Mouse (Mus musculus): Measurements from ENCODE around the gene Mt2.

The Mt2 gene

DNA sequence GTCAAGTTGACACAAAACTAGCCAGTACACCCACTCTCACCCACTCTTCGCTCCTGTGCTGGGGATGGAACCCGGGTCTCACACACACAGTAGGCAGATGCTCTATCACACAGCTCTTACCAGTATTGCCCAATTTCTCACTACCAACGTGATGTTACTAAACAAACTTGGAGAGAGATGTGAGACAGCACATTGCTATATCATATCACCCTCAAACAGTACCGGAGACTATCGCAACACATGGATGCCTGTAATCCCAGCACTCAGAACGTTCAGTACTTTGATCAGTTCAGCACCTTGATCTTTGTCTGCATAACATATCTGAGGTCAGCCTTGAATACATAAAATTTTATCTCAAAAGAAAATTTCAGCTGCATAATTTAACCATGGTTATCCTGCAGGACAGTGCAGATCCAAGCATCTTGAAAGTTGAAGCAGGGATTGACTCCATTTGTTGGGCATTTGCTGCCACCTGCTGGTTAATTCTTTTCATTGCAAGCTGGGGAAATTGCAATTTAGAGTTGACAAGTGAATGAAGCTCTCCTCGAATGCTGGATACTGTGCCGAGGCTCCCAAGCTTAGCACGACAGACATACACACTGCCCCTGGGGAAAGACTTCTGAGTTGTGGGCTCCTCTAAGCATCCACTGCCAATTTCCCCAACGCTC, 26.9 kb downstream of the Mt2 start:
- peak; percentile 53 for DNase-seq (ENCODE audit: low read depth, low spot score)

DNA sequence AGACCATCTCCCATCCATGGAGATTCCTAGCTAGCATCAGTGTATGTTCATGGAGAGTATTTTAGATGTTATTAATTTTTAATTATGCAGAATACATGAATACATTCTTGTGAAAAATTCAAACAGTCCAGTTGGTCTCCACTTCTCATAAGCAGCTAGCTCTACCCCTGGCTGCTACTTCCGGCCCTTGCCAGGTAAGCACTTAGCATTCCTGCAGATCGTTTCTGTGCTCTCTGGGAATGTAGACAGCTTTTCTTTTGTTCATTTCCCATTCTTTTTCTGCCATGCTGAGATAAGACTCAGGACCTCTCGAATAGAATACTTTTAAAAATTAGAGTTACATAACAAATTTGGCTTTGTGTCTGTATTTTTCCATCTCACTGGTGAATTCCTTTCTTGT, 31.6 kb downstream of the Mt2 start:
- DNase-seq (ENCODE audit: low read depth, low spot score) = no peak

DNA sequence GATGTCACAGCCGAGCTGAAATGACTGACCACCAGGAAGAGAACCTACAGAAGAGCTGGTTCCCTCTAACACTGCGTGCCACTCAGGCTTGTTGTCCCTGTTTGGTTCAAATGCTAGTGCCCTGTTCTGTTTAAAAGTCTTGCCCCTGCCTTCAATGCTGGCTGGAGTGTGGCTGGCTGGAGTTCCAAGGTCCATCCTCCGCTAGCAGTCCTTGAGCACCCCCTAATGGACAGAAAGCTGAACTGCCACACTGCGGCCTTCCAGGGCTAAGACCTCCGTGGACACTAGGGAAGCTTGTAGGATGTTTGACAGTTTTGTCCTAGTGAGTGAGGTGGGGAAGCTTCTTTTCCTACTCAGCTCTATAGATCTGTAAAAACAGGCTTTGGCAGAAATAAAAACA, 33.3 kb downstream of the Mt2 start:
- peak; percentile 54 for DNase-seq (ENCODE audit: low read depth, low spot score)

DNA sequence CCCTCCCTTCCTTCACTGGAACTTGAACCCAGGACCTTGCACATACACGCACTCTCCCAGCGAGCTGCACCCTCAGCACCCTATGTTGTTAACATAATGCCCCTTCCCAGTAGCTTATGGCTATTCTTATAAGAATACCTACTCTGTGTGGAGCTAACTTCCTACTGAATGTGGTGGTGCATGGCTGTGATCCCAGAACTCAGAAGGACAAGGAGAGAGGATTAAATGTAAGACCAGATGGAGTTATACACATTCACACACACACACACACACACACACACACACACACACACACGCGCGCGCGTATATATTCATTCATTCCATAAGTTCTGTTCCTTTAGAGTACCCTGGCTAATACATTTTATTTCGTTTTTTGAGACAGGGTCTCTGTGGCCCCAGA, 33.8 kb downstream of the Mt2 start:
- no peak for DNase-seq (ENCODE audit: low read depth, low spot score)

DNA sequence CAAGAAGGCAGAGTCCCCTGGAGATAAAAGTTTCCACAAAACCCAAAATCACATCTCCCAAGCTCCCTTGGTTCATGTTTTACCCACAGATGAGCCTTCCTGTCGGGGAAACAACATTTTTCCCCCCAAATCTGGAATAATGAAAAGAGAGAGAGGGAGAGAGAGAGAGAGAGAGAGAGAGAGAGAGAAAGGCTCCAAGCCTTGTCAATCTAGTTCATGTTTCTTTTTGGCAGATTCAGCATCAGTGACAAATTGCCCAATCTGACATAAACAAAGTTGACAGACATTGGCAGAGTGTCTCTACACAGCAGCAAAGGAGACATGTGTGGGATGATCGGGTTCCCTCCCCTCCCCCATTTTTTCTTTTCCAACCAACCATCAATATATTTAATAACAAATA, 35.0 kb downstream of the Mt2 start:
- DNase-seq (ENCODE audit: low read depth, low spot score) = no peak

DNA sequence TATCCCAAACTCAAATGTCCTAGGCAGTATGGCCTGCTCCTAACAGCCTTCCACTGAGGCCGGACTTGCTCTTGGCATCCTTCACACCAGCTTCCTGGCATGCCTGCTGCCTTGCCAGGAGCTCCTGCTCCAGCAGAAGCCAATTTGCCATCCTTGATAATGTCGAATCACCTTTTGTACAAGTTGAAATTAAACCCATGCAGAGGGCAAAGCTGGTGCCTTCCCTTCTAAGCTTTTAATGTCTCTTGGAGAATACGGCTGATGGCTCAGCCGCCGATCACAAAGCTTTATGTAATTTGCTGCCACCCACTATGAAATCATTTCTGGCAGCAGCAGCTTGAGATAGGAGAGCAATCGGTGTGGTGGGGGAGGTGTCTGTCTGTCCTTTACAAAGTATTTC, 37.2 kb downstream of the Mt2 start:
- DNase-seq (ENCODE audit: low read depth, low spot score) = no peak

DNA sequence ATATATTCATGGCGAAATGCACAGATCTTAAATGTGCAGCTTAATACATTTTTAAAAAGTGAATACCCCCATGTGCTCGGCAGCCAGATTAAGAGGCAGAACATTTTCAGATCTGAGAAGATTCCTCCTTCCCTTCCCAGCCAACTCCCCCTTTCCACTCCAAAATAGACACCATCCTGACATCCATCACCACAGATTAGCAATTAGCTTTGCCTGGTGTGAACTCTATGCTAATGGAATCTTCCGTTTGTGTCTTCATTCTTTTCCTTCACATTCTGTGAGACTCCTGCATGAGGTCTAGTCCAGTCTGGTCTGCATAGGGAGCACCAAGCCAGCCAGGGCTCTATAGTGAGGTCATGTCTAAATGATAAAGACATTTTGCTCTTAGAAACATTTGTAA, 37.8 kb downstream of the Mt2 start:
- DNase-seq (ENCODE audit: low read depth, low spot score) = no peak

DNA sequence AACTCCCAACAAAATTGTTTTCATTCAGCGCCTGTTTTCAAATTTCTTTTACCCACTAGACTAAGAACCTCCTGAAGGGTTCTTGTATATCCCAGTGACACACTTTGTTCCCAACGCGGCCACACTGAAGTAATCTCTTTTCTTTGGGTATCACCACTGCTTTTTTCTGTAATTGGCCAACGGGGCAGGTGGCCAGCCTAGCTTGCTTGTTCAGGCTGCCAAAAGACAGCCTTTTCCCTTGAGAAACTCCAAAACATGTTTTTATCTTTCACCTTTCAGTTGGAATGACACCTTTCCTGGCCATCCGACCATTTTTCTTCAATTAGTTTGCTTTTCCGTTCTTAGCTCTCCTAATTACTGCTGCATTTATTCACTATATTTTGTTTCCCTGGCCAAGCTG, 41.4 kb downstream of the Mt2 start:
- DNase-seq (ENCODE audit: low read depth, low spot score) = no peak

DNA sequence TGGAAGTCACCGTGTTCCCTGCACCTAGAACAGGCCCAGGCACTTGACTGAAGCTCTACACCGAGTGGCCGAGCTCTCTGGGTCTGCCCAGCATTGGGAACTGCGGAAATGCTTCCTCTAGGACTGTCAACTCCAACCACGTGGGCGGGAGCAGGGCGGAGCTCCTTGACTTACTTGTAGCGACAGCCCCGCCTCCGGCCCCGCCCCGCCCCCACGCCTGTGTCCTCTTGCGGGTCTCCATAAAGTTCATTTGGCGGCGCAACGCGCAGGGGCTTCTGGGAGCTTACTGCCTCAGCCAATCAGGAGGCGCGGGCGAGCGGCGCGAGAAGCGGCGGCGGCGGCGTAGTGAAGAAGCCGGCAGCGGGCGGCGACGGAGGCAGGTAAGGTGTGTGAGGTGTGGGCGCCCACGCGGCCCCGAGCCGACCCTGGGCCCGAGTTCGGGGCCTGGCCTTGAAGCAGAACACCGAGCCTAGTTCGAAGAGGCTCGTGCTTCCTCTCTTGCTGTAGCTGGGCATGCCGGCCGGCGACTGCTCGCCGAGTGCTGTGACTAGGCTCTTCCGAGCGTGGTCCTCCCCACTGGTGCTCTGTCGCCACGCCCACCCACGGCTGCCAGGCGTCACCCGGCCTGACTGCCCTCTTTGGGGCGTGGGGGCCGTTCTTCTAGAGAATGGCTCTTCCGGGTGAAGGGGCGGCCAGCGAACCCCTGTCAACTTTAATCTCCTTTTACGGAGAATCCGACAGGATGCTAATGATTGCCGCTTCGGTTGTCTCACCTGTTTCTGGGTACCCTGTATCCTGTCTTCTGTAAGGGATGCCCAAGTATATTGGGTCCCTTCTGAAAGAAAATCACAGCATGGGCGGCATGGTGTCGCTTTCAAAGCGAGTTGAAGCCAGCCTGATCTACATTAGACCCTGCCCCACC, 42.0 kb downstream of the Mt2 start, which contains the start of gene Nup93:
Gene Nup93, plus strand, starts transcription at position 313 of the 922 bp plus-strand sequence.
- peak; percentile 91 for DNase-seq (ENCODE audit: low read depth, low spot score)
